Mouse (Mus musculus) lung, adult 2 months (tissue): ENCODE data around the gene Il17rd.

Experiments used
- CTCF ChIP-seq: fragments of 200-500 bp; IDR thresholded peaks from 2 replicates; pipeline ENCODE4 v1.5.1; 2011; ENCODE audit warnings: mild to moderate bottlenecking, low read length, control low read depth; ENCODE audit not compliant: insufficient read depth
- POLR2A ChIP-seq: fragments of 200-500 bp; IDR thresholded peaks from 2 replicates; pipeline ENCODE4 v1.6.1; 2011; ENCODE audit warnings: low read depth, mild to moderate bottlenecking, control low read depth, low read length, borderline replicate concordance; ENCODE audit errors: extremely low read depth

GRCm38 (mm10) chr14:27005937-27006336 lies 32.8 kb upstream of the Il17rd start:
- TF ChIP-seq POLR2A (no peak), CTCF (no peak)
